Mouse (Mus musculus) forebrain, embryonic 10.5 days (tissue): ENCODE results near the gene Col1a1. TPM values are rescaled to one million over a fixed set of nuclear protein-coding genes. Genes with fewer than 3 reads are reported as not detected.

ENCODE experiments used
- DNase-seq: peaks from one replicate; pipeline ENCODE4 v3.0.0-alpha.2; 2017; ENCODE audit warnings: low spot score; ENCODE audit errors: extremely low spot score
- H3K27ac ChIP-seq: fragments of 300-500 bp; sonication (generic); 2 replicates; pipeline ENCODE4 v1.5.1; 2016; ENCODE audit warnings: mild to moderate bottlenecking
- H3K27me3 ChIP-seq: fragments of 300-500 bp; sonication (generic); 2 replicates; pipeline ENCODE4 v1.6.1; 2016; ENCODE audit warnings: mild to moderate bottlenecking; ENCODE audit not compliant: poor library complexity, severe bottlenecking
- H3K36me3 ChIP-seq: fragments of 300-500 bp; sonication (generic); replicated peaks from 2 replicates; pipeline ENCODE4 v1.6.1; 2016; ENCODE audit warnings: mild to moderate bottlenecking, moderate library complexity
- H3K4me1 ChIP-seq: fragments of 300-500 bp; sonication (generic); 2 replicates; pipeline ENCODE4 v1.6.1; 2016
- H3K4me3 ChIP-seq: fragments of 300-500 bp; sonication (generic); 2 replicates; pipeline ENCODE4 v1.5.1; 2016; ENCODE audit warnings: mild to moderate bottlenecking, moderate library complexity
- H3K9me3 ChIP-seq: fragments of 300-500 bp; sonication (generic); 2 replicates; pipeline ENCODE4 v1.6.1; 2016; ENCODE audit warnings: mild to moderate bottlenecking, moderate library complexity
- WGBS: fragments of 180-500 bp; shearing (Covaris S2); methylation state at CpG from one replicate; pipeline ENCODE4 v1.1.7; 2016; 5-methylcytosine and 5-hydroxymethylcytosine counted together
- polyA plus RNA-seq: library from polyadenylated mRNA; unstranded; fragments of >200 nt; fragmentation: Nextera tagmentation; extraction: Ambion mirVana; gene quantifications from 2 replicates; pipeline ENCODE4 v1.2.1, GENCODE M21; 2016

Col1a1 gene
- polyA plus RNA-seq, 1 experiment from 2014 or later, result 65.3 TPM

DNA sequence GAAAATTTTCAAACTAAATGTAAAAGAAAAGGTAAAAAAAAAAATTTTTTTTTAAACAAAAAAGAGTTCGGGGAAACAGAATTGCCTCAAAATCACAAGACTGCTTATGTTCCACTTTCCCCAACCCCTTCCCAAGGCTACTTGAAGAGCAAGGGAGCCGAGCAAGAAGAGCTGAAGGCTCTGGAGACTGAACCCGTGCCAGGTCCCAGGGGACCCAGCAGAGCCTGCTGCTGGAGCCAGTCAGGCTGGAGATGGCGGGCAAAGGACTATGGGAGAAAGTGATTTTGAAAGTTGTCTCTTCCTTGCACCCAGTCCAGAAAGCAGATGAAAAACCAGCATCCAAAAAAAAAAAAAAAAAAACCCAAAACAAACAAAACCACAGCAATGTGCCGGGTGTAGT, 49.8 kb downstream of the Col1a1 start:
- H3K4me1 ChIP-seq, result peaks cover 54% of the 10 kb centered on the region
- no peak overlapping the region for H3K27ac ChIP-seq
- no peaks in the 10 kb centered on the region for H3K27me3 ChIP-seq
- WGBS, result 85% methylated on average over 5 of the region's 5 CpGs
- no peak overlapping the region for H3K4me3 ChIP-seq
- H3K36me3 ChIP-seq, result no peaks in the 10 kb centered on the region
- DNase-seq, result no peak
- H3K9me3 ChIP-seq, result no peaks in the 10 kb centered on the region

DNA sequence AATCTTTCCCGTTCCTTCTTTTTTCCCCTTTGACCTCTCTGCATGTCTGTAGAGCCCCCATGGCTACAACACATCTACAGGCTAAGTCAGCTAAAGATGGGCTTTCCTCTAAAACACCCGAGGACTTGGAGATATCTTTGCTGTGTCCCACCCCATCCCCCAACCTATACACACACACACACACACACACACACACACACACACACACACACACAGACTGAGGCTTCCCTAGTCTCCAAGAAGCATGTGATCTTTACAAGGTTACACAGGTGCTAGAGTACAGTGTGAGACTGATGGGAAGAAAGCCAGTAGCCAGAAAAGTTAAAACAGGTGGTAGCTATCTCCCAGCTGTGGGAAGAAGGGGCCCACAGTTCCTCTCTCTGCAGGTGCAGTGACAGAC, 50.4 kb downstream of the Col1a1 start:
- Histone ChIP-seq H3K4me3 (no peak overlapping the region), H3K4me1 (peaks cover 56% of the 10 kb centered on the region), H3K36me3 (no peaks in the 10 kb centered on the region), H3K27ac (peak overlapping the region; percentile 62; the same call in 1 of the 2 replicates), H3K9me3 (no peaks in the 10 kb centered on the region), H3K27me3 (no peaks in the 10 kb centered on the region)
- 74% methylated on average over 2 of the region's 2 CpGs for WGBS
- DNase-seq, result no peak

DNA sequence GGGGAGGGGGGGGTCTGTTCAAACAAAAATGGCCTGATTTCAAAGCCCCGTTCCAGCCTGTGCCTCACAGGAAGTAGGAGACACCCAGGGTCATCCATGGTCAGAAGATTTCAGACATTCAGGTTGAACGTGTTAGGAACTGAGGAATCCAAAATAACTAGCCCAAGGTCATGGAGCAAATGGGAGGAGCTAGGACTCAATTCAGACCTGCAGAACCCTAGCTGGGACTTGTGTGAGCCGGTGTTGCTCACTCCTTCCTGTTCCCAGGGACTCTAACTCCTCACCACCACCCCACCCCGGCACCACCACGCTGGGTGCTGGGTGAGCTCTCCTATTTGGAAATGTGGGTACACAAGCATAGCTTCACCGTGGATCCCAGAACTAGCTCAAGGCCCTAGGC, 51.3 kb downstream of the Col1a1 start:
- Histone ChIP-seq H3K27ac (peak overlapping the region; percentile 62), H3K27me3 (no peaks in the 10 kb centered on the region), H3K9me3 (no peaks in the 10 kb centered on the region), H3K4me3 (no peak overlapping the region), H3K4me1 (peaks cover 65% of the 10 kb centered on the region), H3K36me3 (no peaks in the 10 kb centered on the region)
- DNase-seq, result no peak
- 53% methylated on average over 6 of the region's 6 CpGs for WGBS

DNA sequence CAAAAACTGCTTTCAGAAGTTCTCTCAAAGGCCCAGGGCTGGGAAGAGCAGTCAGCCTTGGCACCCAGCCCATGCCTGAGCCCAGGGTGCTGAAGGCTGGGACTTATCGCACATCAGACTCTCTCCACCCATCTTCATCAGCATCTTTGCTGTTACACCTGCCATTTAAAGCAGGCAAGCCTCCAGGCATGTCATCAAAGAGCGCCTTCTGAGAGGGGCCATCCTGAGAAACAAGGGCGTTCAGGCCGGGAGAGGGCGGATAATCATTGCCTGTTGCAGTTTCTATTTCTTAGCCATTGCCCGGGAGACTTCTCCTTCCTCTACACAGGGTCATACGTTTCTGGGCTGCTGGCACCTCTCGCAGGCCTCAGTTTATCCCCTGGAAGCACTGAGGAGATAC, 51.8 kb downstream of the Col1a1 start:
- Histone ChIP-seq H3K9me3 (no peaks in the 10 kb centered on the region), H3K27me3 (no peaks in the 10 kb centered on the region), H3K4me3 (no peak overlapping the region), H3K36me3 (no peaks in the 10 kb centered on the region), H3K27ac (peak overlapping the region; percentile 97), H3K4me1 (peaks cover 70% of the 10 kb centered on the region)
- 82% methylated on average over 8 of the region's 8 CpGs for WGBS
- DNase-seq, result no peak

DNA sequence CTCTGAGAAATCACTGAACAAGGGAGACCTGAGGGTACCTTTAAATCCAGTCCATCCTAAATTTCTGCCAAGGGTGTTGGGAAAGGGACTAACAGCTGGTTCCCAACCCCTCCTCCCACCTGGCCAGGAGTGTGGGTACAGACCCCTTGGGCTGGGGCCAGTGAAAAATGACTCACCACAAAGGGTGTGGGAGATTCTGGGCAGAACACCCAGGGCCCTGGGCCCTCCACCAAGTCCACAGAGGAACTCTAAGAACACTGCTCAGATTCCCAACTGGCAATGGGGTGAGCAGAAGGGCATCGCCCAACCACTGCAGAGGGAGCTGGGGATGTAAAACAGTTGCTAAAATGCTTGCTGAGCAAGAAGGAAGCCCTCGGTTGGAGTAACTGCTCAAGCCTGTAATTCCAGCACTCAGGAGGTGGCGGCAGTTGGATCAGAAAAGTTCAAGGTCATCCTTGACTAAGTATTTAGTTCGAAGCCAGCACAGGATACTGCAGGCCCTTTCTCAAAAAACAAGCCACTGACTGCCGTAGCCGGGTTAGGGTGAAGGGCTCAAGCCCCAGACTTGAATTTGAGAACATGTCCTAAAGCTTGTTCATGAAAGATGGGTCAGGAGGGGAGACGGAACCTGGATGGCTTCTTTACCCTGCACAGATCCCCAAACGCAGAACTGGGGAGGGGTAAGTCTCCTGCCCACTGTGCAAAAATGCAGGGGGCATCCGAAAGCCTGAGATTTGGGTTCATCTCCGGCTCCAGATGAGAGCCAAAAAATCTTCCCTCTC, 52.9 kb downstream of the Col1a1 start:
- peak overlapping the region; percentile 97 for H3K27ac ChIP-seq
- 22% methylated on average over 10 of the region's 10 CpGs for whole genome bisulfite sequencing
- H3K9me3 ChIP-seq, result no peaks in the 10 kb centered on the region
- peak overlapping the region; percentile 96 for H3K4me3 ChIP-seq
- 0 out of 2 replicates have a peak, but pooled peaks cover 1% of the 10 kb centered on the region for H3K36me3 ChIP-seq
- no peaks in the 10 kb centered on the region for H3K27me3 ChIP-seq
- peaks cover 82% of the 10 kb centered on the region for H3K4me1 ChIP-seq
- no peak for DNase-seq

DNA sequence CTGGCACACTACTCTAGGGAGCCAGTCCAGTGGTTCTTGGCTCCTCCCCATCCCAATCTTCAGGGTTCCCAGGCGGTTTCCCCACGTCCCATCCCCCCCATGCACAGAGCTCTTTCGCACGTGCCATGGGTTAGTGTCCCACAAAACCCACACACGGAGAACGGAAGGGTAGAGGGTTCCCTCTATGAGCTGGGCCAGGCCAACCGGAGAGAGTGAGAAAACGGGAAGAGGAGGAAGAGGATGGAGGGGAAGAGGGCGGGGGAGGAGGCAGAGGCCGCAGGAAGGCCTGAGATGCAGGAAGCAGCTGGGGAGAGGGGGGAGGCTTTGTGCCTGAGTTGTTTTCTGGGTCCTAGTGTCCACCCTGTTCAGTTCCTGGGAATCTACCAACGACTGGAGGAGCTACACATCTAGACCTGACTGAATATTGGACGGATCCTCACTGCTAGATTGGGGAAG, 53.6 kb downstream of the Col1a1 start:
- H3K4me1 ChIP-seq, result peaks cover 88% of the 10 kb centered on the region
- H3K27me3 ChIP-seq, result no peaks in the 10 kb centered on the region
- H3K27ac ChIP-seq, result peak overlapping the region; percentile 97
- peaks cover 7% of the 10 kb centered on the region for H3K36me3 ChIP-seq
- H3K9me3 ChIP-seq, result no peaks in the 10 kb centered on the region
- peak overlapping the region; percentile 96 for H3K4me3 ChIP-seq
- DNase-seq, result peak; percentile 92
- WGBS, result 0% methylated on average over 12 of the region's 12 CpGs

DNA sequence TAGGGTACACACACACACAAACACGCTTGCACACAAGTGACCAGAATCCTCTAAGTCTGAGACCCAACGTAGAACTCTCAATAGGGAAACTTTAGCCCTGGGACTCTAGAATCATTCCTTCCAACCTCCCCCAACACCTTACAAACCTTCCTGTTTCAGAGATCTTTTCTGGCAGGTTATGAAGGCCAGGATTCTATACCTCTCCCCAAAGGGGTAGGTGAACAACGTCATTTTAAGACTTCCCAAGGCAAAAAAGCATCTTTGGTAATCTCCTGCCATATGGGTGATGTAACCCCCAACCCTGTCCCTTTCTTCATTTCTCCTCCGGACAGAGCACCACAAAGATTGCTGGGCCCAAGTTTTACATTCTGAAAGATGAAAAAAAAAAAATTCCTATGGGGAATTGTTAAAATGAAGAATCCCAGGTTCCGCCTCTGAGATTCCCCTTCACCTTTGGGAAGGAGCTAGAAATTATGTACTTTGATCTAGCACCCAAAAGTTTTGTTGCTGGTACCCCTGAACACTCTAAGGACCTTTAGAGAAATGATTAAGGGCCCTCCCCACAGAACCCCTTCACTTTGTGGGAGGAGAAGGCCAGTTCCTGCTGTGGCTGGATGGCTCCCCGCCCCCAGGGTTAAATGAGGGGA, 54.2 kb downstream of the Col1a1 start:
- Histone ChIP-seq H3K4me1 (peaks cover 91% of the 10 kb centered on the region), H3K27me3 (no peaks in the 10 kb centered on the region), H3K27ac (peak overlapping the region; percentile 97), H3K4me3 (peak overlapping the region; percentile 96), H3K9me3 (no peaks in the 10 kb centered on the region), H3K36me3 (peaks cover 14% of the 10 kb centered on the region)
- no peak for DNase-seq
- 46% methylated on average over 6 of the region's 6 CpGs for WGBS

DNA sequence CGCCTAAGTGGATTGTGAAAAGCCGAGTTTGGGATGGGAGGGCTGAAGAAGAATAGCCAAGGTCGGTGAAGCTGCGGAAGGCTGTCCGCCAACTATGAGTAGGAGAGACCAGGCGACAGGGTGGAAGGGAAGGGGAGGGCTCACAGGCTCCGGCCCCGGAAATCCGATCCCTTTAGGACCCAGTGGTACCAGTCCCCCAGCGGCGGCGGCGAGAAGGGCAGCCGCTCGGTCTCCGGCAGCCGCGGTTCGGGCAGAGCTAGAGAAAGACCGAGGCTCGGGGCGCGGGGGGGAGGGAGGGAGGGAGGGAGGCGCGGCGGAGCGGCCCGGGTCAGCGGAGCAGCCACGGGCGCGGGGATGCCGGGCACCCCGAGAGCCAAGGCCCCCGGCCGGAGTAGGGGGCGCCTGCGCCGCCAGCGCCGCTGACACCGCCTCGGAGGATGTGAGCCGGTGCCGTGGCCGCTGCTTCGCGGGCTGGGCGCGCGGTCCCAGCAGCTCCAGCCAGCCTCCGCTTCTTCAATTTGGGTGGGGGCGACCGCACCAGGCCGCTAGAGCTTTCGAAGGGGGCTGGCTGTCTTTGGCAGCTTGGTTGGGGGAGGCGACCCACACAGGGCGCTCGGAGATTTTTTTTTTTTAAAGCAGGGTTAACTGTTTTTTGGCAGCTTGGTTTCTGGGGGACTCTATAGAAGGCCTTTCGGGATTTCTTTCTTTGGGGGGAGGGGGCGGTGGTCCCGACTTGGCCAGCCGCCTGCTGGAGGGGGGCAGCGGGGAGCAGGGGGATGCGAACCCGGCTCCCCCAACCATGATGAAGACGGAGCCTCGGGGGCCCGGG, 54.9 kb downstream of the Col1a1 start, which contains the start of gene Ppp1r9b:
Ppp1r9b (plus strand) TSS at position 287 of the 829 bp plus-strand sequence.
- Histone ChIP-seq H3K27ac (peak within 1 kb of the TSS; percentile 97), H3K4me3 (peak within 1 kb of the TSS; percentile 96), H3K27me3 (no peaks in the 10 kb centered on the region), H3K36me3 (peaks cover 21% of the 10 kb centered on the region), H3K9me3 (no peaks in the 10 kb centered on the region), H3K4me1 (peaks cover 94% of the 10 kb centered on the region)
- DNase-seq, result peak; percentile 95
- WGBS, result under 1% methylated on average over 64 of the region's 69 CpGs

DNA sequence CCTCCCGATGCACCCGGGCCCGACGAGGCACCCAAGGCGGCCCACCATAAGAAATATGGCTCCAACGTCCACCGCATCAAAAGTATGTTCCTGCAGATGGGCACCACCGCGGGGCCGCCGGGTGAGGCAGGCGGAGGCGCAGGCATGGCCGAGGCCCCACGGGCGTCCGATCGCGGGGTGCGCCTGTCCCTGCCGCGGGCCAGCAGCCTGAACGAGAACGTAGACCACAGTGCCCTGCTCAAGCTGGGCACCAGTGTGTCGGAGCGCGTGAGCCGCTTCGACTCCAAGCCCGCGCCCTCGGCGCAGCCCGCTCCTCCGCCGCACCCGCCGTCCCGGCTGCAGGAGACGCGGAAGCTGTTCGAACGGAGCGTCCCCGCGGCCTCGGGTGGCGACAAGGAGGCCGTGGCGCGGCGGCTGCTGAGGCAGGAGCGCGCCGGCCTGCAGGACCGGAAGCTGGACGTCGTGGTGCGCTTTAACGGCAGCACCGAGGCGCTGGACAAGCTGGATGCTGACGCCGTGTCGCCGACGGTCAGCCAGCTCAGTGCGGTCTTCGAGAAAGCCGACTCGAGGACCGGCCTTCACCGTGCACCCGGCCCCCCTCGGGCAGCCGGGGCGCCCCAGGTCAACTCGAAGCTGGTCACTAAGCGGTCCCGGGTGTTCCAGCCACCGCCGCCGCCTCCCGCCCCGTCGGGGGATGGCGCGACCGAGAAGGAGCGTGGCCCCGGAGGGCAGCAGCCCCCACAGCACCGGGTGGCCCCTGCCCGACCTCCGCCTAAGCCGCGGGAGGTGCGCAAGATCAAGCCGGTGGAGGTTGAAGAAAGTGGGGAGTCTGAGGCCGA, 55.8 kb downstream of the Col1a1 start:
- WGBS, result under 1% methylated on average over 99 of the region's 99 CpGs

DNA sequence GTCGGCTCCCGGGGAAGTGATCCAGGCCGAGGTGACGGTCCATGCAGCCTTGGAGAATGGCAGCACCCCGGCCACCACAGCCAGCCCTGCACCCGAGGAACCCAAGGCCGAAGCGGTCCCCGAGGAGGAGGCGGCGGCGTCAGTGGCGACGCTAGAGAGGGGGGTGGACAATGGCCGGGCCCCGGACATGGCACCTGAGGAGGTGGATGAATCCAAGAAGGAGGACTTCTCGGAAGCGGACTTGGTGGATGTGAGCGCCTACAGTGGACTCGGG, 56.4 kb downstream of the Col1a1 start:
- no peaks in the 10 kb centered on the region for H3K27me3 ChIP-seq
- no peaks in the 10 kb centered on the region for H3K9me3 ChIP-seq
- no peak for DNase-seq
- peak overlapping the region; percentile 97 for H3K27ac ChIP-seq
- WGBS, result under 1% methylated on average over 20 of the region's 20 CpGs
- H3K4me1 ChIP-seq, result peaks cover 90% of the 10 kb centered on the region
- peak overlapping the region; percentile 96 for H3K4me3 ChIP-seq
- peaks cover 36% of the 10 kb centered on the region for H3K36me3 ChIP-seq

More for the DNA sequence above, 55.8 kb downstream of the Col1a1 start:
- H3K27me3 ChIP-seq, result no peaks in the 10 kb centered on the region
- H3K36me3 ChIP-seq, result peaks cover 30% of the 10 kb centered on the region
- H3K9me3 ChIP-seq, result no peaks in the 10 kb centered on the region
- H3K4me3 ChIP-seq, result peak overlapping the region; percentile 96
- H3K27ac ChIP-seq, result peak overlapping the region; percentile 97
- H3K4me1 ChIP-seq, result peaks cover 94% of the 10 kb centered on the region
- DNase-seq, result peak; percentile 52

DNA sequence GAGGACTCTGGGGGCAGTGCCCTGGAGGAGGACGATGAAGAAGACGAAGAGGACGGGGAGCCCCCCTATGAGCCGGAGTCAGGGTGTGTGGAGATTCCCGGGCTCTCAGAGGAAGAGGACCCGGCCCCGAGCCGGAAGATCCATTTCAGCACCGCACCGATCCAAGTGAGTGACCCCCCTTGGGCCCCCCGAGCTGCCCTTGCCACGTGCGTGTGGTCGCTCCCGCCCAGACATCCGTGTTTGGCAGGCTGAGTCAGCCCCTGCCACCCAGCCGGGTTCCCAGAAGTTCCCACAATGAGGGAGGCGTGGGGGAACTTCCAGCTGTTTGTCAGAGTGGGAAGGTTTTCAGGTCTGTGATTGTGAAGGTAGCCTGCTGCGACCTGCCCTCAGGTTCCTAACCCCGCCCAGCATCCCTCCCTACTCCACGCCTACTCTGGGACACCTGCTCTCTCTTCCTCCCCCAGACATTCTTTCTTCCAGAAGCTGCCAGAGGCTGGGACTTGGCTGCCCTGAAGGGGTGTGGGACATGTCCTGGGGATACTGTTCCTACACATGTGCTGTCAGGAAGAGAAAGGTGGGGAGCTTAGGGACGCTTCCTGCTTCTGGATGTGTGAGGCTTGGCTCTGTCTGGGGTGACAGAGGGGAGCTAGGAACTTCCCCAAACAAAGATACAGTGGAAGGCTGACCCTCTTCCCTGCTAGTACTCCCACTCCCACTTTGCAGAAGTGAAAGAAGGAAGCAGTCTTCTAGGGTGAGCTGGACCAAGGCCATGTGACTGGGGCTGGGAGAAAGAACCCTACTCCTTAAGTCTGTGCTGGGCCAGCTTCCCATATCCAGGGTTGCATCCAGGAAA, 57.0 kb downstream of the Col1a1 start:
- H3K4me1 ChIP-seq, result peaks cover 88% of the 10 kb centered on the region
- peak overlapping the region; percentile 96 for H3K4me3 ChIP-seq
- no peaks in the 10 kb centered on the region for H3K9me3 ChIP-seq
- H3K36me3 ChIP-seq, result peaks cover 41% of the 10 kb centered on the region
- no peaks in the 10 kb centered on the region for H3K27me3 ChIP-seq
- DNase-seq, result peak; percentile 39
- H3K27ac ChIP-seq, result peak overlapping the region; percentile 97
- WGBS, result under 1% methylated on average over 22 of the region's 22 CpGs
